Mouse (Mus musculus): ENCODE measurements at regions not wholly inside any gene's neighbourhood (a gene's known extent, or its start where the extent isn't known, plus 50 kb on each side); places are given as distances from the start of the nearest gene placed in this dataset.

GRCm38 (mm10) chr14:86385136-86385535 is 755.9 kb downstream of the Diaph3 start:
- Histone ChIP-seq H3K9me3 (replicated peaks; ENCODE audit: control insufficient read depth, low read length) (no peaks in the 10 kb centered on the region), H3K27me3 (ENCODE audit: control insufficient read depth, insufficient read depth, low read length) (no peaks in the 10 kb centered on the region), H3K27ac (ENCODE audit: low read depth) (no peak overlapping the region), H3K4me1 (ENCODE audit: control insufficient read depth, insufficient read depth) (0 out of 2 replicates have a peak, but pooled peaks cover 4% of the 10 kb centered on the region), H3K4me3 (ENCODE audit: low read depth, low read length) (no peak overlapping the region), H3K9ac (replicated peaks; ENCODE audit: low read depth, low read length) (no peak overlapping the region), H3K4me2 (ENCODE audit: low read depth, low read length) (no peak overlapping the region), H3K36me3 (replicated peaks; ENCODE audit: control insufficient read depth, insufficient read depth, low read length) (no peaks in the 10 kb centered on the region)
- no peak for ATAC-seq (ENCODE audit: insufficient read depth, low read depth)
- WGBS: 50% methylated on average over 6 of the region's 6 CpGs
- no peak for TF ChIP-seq CTCF (IDR thresholded peaks at IDR 0.05; ENCODE audit: low read depth)
- no peak for TF ChIP-seq EP300 (IDR thresholded peaks at IDR 0.05; ENCODE audit: low read depth)
- no peak for DNase-seq (ENCODE audit: low spot score)

GRCm38 (mm10) chr14:86365032-86365431 is 776.0 kb downstream of the Diaph3 start:
- WGBS: 81% methylated on average over 2 of the region's 2 CpGs
- H3K4me3 ChIP-seq (ENCODE audit: low read depth, low read length): no peak overlapping the region
- H3K4me1 ChIP-seq (ENCODE audit: control insufficient read depth, insufficient read depth): no peaks in the 10 kb centered on the region
- H3K27ac ChIP-seq (ENCODE audit: low read depth): no peak overlapping the region
- DNase-seq (ENCODE audit: low spot score) (no peak), ATAC-seq (ENCODE audit: insufficient read depth, low read depth) (peak; percentile 39; the same call in 1 of the 2 replicates)
- no peak overlapping the region for H3K4me2 ChIP-seq (ENCODE audit: low read depth, low read length)
- no peaks in the 10 kb centered on the region for H3K36me3 ChIP-seq (replicated peaks; ENCODE audit: control insufficient read depth, insufficient read depth, low read length)
- H3K9ac ChIP-seq (replicated peaks; ENCODE audit: low read depth, low read length): no peak overlapping the region
- no peak for TF ChIP-seq EP300 (IDR thresholded peaks at IDR 0.05; ENCODE audit: low read depth)
- TF ChIP-seq CTCF (IDR thresholded peaks at IDR 0.05; ENCODE audit: low read depth): no peak
- no peaks in the 10 kb centered on the region for H3K9me3 ChIP-seq (replicated peaks; ENCODE audit: control insufficient read depth, low read length)
- no peaks in the 10 kb centered on the region for H3K27me3 ChIP-seq (ENCODE audit: control insufficient read depth, insufficient read depth, low read length)

- Histone ChIP-seq H3K4me2 (ENCODE audit: low read depth, low read length) (no peak overlapping the region), H3K4me1 (ENCODE audit: control insufficient read depth, insufficient read depth) (no peaks in the 10 kb centered on the region), H3K9me3 (replicated peaks; ENCODE audit: control insufficient read depth, low read length) (no peaks in the 10 kb centered on the region), H3K36me3 (replicated peaks; ENCODE audit: control insufficient read depth, insufficient read depth, low read length) (no peaks in the 10 kb centered on the region), H3K4me3 (ENCODE audit: low read depth, low read length) (no peak overlapping the region), H3K27me3 (ENCODE audit: control insufficient read depth, insufficient read depth, low read length) (no peaks in the 10 kb centered on the region), H3K27ac (ENCODE audit: low read depth) (no peak overlapping the region), H3K9ac (replicated peaks; ENCODE audit: low read depth, low read length) (no peak overlapping the region)
- TF ChIP-seq EP300 (IDR thresholded peaks at IDR 0.05; ENCODE audit: low read depth): no peak
- no peak for TF ChIP-seq CTCF (IDR thresholded peaks at IDR 0.05; ENCODE audit: low read depth)
- ATAC-seq (ENCODE audit: insufficient read depth, low read depth) (no peak), DNase-seq (ENCODE audit: low spot score) (no peak)
- WGBS: 59% methylated on average over 7 of the region's 7 CpGs
Observed at GRCm38 (mm10) chr14:86360423-86361059, 780.5 kb downstream of the Diaph3 start.

GRCm38 (mm10) chr14:86358584-86358983 is 782.5 kb downstream of the Diaph3 start:
- Histone ChIP-seq H3K4me1 (ENCODE audit: control insufficient read depth, insufficient read depth) (no peaks in the 10 kb centered on the region), H3K36me3 (replicated peaks; ENCODE audit: control insufficient read depth, insufficient read depth, low read length) (no peaks in the 10 kb centered on the region), H3K4me3 (ENCODE audit: low read depth, low read length) (no peak overlapping the region), H3K27me3 (ENCODE audit: control insufficient read depth, insufficient read depth, low read length) (no peaks in the 10 kb centered on the region), H3K27ac (ENCODE audit: low read depth) (no peak overlapping the region), H3K9me3 (replicated peaks; ENCODE audit: control insufficient read depth, low read length) (no peaks in the 10 kb centered on the region), H3K9ac (replicated peaks; ENCODE audit: low read depth, low read length) (no peak overlapping the region), H3K4me2 (ENCODE audit: low read depth, low read length) (no peak overlapping the region)
- DNase-seq (ENCODE audit: low spot score) (no peak), ATAC-seq (ENCODE audit: insufficient read depth, low read depth) (no peak)
- TF ChIP-seq CTCF (IDR thresholded peaks at IDR 0.05; ENCODE audit: low read depth) (no peak), EP300 (IDR thresholded peaks at IDR 0.05; ENCODE audit: low read depth) (no peak)
- WGBS: 82% methylated on average over 6 of the region's 6 CpGs

GRCm38 (mm10) chr14:86350526-86350925 is 790.5 kb downstream of the Diaph3 start:
- Histone ChIP-seq H3K9me3 (replicated peaks; ENCODE audit: control insufficient read depth, low read length) (no peaks in the 10 kb centered on the region), H3K4me2 (ENCODE audit: low read depth, low read length) (no peak overlapping the region), H3K27ac (ENCODE audit: low read depth) (no peak overlapping the region), H3K4me3 (ENCODE audit: low read depth, low read length) (no peak overlapping the region), H3K4me1 (ENCODE audit: control insufficient read depth, insufficient read depth) (no peaks in the 10 kb centered on the region), H3K27me3 (ENCODE audit: control insufficient read depth, insufficient read depth, low read length) (no peaks in the 10 kb centered on the region), H3K9ac (replicated peaks; ENCODE audit: low read depth, low read length) (no peak overlapping the region), H3K36me3 (replicated peaks; ENCODE audit: control insufficient read depth, insufficient read depth, low read length) (no peaks in the 10 kb centered on the region)
- 23% methylated on average over 1 of the region's 1 CpGs for WGBS
- no peak for DNase-seq (ENCODE audit: low spot score)
- no peak for TF ChIP-seq CTCF (IDR thresholded peaks at IDR 0.05; ENCODE audit: low read depth)
- TF ChIP-seq EP300 (IDR thresholded peaks at IDR 0.05; ENCODE audit: low read depth): no peak
- no peak for ATAC-seq (ENCODE audit: insufficient read depth, low read depth)

- Histone ChIP-seq H3K27ac (ENCODE audit: low read depth) (peak overlapping the region; percentile 55), H3K4me1 (ENCODE audit: control insufficient read depth, insufficient read depth) (no peaks in the 10 kb centered on the region), H3K4me3 (ENCODE audit: low read depth, low read length) (no peak overlapping the region), H3K9me3 (replicated peaks; ENCODE audit: control insufficient read depth, low read length) (no peaks in the 10 kb centered on the region), H3K36me3 (replicated peaks; ENCODE audit: control insufficient read depth, insufficient read depth, low read length) (no peaks in the 10 kb centered on the region), H3K9ac (replicated peaks; ENCODE audit: low read depth, low read length) (no peak overlapping the region), H3K27me3 (ENCODE audit: control insufficient read depth, insufficient read depth, low read length) (no peaks in the 10 kb centered on the region), H3K4me2 (ENCODE audit: low read depth, low read length) (no peak overlapping the region)
- TF ChIP-seq EP300 (IDR thresholded peaks at IDR 0.05; ENCODE audit: low read depth) (peak; percentile 92), CTCF (IDR thresholded peaks at IDR 0.05; ENCODE audit: low read depth) (no peak)
- 69% methylated on average over 6 of the region's 6 CpGs for WGBS
- ATAC-seq (ENCODE audit: insufficient read depth, low read depth) (peak; percentile 62), DNase-seq (ENCODE audit: low spot score) (peak; percentile 12)
Observed at GRCm38 (mm10) chr14:86339007-86339406, 802.0 kb downstream of the Diaph3 start.
